Mouse (Mus musculus) induced T-regulatory cell, adult 2 months (primary cell): ENCODE data around the gene Defb22.

Source experiments
- DNase-seq: peaks from one replicate; pipeline ENCODE4 v3.0.0-alpha.2; 2012; ENCODE audit warnings: low read depth

The Defb22 gene

DNA sequence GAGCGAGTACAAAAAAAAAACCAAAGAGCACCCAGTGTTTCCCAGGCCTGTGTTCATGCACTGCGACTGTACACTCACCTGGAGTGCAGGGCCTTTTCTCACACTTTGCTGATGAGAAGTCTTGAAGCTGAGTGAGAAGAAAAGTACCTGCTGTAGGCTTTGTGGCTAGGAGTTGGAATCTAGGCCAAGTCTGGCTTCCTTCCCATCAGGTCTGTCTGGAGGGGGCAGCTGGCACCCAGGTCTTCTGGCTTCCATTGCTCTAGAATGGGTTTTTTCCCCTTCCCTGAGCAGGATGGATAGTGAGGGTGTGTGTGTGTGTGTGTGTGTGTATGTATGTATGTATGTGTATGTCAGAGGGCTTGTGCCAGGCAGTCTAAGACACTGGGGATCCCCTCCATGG is 50.1 kb downstream of the Defb22 start:
- DNase-seq = no peak

DNA sequence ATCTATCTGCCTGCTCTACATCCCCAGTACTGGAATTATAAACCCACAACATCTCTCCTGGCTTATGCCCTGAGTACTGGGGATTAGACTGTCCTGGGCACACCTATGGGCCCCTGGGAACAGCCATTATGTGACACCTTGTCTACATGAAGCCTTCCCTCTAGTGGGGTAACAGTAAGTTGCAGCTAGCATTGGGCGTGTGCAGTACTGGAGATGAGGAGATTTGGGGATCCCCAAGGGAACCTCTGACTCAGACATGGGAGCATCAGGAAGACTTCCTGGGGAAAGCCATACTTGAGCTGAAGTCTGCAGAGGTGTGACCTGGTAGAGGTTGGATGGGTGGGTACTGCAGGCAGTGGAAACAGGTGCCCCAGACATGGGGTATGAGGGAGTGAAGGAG is 51.0 kb downstream of the Defb22 start:
- peak; percentile 20 for DNase-seq

DNA sequence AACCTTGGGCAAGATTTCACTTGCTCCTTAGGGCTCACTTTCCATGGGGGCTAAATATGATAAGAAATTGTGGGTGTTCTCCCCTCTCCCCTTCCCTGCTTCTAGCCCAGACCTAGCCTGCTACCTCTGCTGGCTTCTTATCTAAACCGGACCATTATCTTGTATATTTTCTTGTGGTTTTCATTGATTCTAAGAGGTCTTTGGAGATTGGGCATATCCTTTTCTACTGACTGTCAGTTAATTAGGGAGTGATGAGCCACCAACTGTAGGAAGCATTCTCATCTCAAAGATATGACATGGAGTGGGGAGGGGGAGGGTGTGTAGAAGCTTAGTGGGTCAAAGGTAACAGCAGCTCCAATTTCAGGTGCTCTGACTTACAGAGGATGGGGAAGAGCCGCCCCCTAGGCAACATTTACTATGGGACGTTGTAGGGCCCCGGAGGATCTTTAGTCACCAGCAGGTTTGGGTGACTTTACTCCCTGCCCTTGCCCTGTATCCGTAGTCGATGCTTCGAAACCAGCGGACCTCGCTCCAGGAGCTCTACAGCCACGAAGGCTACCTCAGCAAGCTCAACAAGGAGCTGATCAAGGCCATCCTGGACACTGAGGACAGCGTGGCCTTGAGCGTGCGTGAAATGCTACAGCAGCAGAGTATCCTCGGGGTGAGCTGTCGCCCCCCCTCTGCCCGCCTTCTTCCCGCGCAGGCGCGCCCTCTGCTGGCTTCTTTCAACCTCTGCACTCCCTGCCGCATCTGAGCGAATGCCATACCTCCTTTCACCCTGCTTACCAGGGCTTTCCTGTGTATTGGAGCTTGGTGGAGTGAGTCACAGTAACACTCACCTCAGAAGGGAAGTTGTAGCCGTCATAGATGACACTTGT is 52.7 kb downstream of the Defb22 start:
- DNase-seq = peak; percentile 85

DNA sequence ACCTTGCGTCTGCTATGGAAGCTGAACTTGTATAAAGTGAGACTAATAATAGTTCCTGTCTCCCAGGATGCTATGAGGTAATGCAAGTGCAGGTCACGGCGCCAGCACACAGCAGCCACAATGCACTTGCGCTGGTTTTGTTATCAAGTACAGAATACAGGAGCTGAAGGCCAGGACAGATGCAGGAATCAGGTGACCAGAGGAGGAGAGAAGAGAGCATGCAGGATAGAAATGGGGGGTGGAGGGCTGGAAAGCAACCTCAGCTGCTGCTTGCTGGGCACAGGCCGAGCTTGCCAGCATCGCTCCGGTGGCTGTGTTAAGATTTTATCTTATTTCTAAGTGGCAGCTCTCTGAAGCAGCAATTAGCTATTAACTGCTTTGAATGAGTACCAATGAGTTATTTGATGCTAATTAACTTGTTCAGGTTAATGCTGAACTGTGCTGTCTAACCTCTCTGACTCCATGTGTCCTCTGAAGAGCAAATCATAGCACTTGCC is 53.5 kb downstream of the Defb22 start:
- no peak for DNase-seq
